Mouse (Mus musculus) brain, embryonic 18.5 days (tissue): Measurements from ENCODE around the gene Lzts2.

Source experiments
- DNase-seq: peaks from one replicate; pipeline ENCODE4 v3.0.0-alpha.2; 2012; ENCODE audit warnings: low read depth, low spot score

Gene Lzts2

DNA sequence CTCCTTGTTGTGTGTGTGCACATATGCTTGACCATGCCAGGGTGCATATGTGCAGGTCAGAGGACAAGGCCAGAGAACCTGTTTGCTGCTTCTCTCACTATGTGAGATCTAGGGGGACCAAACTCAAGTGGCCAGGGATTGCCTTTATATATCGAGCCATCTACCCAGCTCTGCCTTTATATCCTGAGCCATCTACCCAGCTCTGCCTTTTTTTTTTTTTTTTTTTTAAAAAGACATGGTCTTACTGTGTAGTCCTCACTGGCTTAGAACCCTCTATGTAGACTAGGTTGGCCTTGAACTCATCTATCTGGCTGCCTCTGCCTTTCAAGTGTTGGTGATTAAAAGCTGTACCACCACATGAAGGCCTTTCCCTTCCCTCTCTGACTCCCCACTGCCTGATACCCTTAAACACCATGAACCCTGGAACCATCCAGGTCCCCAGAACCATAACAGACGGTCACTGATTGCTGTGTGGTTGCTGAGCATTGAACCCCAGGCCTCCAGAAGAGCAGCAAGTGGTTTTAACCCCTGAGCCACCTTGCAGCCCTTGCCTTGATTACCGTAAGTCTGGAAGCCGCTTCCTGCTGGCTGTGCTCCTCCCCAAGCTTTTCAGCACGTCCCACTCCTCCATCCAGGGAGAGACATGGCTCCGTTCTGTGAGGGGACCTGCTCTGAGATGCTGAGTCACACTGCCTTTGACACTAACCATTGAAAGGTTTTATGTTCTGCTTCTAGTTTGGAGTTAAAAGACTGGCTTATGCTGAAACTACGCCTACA, 10.3 kb upstream of the Lzts2 start:
- DNase-seq, result no peak

DNA sequence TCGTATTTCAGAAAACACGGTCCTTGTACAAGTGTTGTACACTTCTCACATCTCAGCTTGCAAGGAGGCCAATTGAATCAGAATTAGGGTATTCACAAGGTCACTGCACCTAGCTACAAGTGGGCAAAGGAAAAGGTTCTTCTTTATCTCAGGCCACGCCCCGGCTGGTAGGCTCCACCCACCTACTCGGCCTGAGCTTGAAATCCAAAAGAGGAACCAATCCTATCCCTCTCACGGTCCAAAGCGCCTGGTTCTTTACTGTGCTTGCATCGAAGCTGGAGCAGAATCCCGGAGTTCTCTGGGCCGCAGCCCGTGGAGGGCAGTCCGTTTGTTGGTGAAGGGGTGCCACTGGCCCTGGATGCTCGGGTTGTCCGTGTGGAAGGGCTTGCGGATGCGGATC, 8.8 kb upstream of the Lzts2 start, which contains the start of gene Twnk:
Gene Twnk (plus strand): TSS at position 220 of the 400 bp plus-strand sequence.
- DNase-seq, result no peak

- peak; percentile 77 for DNase-seq
Observed at GRCm38 (mm10) chr19:45005957-45006712, 8.1 kb upstream of the Lzts2 start, which contains the start of gene Mrpl43. Mrpl43 (minus strand) TSS chr19:45006442.

DNA sequence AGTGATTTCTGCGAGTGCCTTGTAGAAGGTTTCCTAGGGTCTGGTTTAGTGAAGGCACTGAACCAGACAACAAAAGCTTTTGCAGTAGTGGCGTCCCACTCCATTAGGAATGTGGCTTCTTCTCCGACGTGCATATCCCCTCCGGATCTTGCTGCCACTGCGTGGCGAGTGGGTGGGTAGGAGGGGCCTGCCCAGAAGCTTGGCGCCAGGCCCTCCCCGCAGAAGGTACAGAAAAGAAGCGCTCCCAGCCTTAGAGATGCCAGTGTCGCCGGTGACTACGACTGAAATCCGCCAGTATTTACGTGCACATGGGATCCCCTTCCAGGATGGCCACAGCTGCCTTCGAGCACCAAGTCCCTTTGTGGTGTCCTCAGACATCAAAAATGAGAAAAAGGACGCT, 7.2 kb upstream of the Lzts2 start:
- no peak for DNase-seq

- DNase-seq, result no peak
Observed at GRCm38 (mm10) chr19:45007425-45008191, 6.6 kb upstream of the Lzts2 start.

- DNase-seq, result no peak
Observed at GRCm38 (mm10) chr19:45010646-45011045, 3.6 kb upstream of the Lzts2 start.

DNA sequence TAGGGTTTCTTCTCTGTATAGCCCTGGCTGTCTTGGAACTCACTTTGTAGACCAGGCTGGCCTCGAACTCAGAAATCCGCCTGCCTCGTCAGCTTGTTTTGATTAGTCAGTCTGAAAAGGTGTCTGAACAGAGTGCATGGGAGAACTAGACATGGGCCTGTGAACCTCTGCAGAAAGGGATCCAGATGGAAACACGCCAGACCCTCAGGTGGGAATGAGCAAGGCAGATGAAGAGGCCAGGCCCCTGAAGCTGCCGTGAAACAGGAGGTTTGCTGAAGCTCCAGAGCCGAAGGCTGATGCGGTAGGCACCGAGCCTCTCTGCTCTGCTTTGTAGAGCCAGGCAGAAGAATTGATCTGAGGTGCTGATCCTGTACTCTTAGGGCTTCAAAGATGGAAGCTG, 2.0 kb upstream of the Lzts2 start:
- no peak for DNase-seq

- DNase-seq, result no peak
Observed at GRCm38 (mm10) chr19:45012636-45013035, 1.6 kb upstream of the Lzts2 start.

DNA sequence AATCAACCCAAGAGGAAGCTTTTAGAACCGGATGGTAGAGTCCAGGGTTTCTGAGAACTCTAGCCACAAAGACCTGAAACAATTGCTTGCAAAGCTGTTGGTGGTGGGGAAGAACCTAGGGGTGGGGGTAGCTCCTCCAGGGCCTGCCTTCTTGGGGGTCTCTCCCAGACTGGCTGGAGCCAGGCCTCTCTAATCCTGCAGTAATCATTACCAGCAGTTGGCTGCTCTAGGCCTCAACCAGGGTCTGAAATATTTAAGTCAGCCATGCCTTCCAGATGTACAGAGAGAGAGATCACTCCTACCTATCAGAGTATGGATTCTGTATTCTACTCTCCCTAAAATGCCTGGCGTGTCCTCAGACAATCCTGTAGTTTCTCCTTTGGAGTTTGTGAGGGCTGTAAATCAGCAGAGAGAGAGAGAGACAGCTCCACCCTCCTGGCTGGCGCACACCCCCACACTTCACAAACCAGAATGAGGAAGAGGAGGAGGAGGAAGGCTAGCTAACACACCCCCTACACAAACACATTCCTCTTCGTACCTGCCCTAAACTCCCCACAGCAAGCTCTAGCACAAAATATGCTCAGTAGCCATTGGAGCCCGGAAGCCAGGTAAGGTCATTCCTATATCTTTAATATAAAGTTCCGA, 511 bp upstream of the Lzts2 start:
- DNase-seq, result no peak

DNA sequence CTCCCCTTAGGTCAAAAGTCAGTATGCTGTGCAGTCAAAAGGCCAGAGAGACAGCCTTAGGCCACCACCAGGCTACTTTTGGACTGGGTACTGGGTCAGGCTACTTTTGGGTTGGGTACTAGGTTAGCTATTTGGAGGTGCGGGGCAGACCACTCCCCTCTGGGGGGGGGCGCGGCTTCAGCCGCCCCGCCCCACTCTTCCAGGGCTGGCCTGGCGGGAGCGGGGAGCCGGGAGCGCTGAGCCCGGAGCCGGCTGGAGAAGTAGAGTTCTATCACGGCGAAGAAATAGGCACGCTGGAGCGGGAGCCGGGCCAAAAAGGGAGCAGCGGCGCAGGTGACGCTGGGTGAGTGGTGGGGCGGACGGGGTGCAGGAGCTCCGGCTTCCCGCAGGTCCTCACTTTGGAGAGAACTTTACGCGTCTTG, 778 bp downstream of the Lzts2 start:
- no peak for DNase-seq

GRCm38 (mm10) chr19:45015518-45016281, 1.5 kb downstream of the Lzts2 start:
- no peak for DNase-seq

DNA sequence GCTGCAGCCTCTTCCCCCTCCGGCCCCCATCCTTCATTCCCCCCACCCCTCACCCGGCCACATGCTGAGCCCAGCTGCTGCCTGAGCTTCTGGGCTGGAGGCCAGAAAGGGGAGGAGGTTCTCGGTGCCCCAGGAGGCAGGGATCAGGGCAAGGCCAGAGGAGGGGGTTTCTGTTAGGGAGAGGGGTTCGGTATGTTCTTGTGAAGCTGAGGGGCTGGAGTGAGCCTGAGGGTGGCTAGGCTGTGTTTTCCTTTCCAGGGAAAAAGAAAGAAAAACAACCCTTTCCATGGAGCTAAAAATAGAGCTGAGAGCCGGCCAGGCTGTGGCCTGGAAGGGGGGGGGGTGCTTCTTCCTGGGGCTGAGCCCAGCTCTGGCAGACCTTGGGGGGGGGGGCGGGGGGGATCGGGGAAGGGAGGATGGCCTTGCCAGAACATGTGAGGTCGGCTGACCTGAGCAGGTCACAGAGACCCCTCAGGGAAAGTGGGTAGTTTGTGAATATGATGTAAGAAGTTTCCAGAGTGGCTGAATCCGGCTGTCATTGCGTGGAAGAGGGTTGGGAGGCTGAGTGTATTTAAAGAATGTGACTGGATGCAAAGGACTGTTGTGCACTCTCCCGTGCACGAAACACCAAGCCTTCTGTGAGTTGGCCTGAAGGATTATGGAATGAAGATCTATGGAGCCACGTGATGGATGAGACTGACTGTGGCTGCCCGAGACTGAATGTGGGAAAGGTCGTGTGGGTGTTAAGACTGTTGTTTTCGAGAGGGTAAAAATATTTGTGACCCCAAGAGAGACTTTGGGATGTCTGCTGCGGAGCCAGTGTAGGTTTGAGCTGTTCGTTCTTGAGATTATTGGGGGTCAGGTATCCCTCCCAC, 2.4 kb downstream of the Lzts2 start:
- DNase-seq, result no peak

DNA sequence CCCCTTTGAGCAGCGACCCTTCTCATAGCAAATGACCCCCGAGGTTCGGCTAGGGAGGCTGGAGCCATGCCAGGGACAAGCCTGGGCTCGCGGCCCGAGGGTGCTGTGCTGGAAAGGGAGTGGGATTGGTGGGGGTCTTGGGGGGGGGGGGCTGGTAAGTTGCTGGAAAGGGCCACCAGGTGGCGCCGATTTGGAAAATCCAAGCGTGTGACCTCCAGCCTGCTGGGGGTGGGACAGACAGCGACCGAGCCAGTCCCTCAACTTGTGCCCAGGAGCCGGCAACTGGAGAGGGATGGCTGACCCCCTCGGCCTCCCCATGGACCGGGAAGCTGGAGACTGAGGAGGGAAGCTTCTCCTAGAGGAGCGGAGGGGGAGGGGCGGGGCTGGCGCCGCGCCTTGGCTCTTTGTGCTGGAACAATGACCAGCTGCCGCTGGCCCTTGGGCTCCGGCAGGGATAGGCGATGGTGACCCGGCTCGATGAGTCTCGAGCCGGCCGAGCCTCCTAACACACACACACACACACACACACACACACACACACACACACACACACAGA, 3.1 kb downstream of the Lzts2 start:
- no peak for DNase-seq

DNA sequence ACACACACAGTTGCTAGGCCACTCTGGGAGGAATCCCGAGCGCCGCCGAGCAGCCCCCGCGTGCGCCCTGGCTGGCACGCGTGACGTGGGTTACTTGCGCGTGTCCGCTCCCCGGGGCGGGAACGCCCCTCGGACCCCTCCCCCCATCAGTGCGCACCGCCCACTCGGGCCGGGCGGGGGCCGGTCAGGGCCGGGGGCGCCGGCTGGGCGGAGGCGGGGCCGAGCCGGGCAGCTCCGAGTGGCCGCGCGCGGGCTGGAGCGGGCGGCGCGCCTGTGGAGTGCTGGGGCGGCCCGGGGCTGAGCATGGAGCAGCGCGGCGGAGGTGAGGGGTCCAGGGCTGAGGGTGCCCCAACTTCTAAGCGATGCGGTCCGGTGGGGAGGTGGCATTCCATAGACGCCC, 3.7 kb downstream of the Lzts2 start:
- DNase-seq, result no peak

- no peak for DNase-seq
Observed at GRCm38 (mm10) chr19:45018351-45018831, 4.2 kb downstream of the Lzts2 start.

DNA sequence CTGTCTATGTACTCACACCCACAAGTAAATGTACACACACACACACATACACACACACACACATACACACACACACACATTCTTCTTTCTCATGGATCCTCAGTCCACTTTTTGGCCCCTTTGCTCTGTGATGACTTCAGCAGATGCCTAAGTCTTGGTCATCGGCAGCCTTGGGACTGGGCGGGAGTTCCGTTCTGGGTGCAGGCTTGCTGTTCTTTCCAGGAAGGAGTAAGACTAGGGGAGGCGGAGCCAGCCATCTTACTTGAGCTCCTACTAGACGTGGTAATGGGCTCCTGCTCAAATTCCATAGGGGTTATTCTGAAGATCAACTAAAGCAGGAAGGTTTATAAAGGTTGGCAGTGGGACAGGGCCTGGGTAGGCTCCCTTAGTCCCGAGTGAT, 6.1 kb downstream of the Lzts2 start:
- no peak for DNase-seq

DNA sequence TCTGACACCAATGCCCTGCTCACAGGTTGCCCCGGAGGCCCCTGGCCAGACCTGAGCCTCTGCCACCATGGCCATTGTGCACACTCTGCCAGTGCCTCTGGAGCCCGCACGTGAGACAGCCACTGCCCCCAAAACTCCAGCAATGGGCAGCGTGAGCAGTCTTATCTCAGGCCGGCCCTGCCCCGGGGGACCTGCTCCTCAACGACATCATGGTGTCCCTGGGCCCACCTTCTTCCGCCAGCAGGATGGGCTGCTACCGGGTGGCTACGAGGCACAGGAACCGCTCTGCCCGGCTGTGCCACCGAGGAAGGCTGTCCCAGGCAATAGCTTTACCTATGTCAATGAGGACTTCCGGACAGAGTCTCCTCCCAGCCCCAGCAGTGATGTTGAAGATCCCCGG, 7.1 kb downstream of the Lzts2 start:
- no peak for DNase-seq

GRCm38 (mm10) chr19:45023993-45024392, 9.8 kb downstream of the Lzts2 start:
- DNase-seq, result no peak

DNA sequence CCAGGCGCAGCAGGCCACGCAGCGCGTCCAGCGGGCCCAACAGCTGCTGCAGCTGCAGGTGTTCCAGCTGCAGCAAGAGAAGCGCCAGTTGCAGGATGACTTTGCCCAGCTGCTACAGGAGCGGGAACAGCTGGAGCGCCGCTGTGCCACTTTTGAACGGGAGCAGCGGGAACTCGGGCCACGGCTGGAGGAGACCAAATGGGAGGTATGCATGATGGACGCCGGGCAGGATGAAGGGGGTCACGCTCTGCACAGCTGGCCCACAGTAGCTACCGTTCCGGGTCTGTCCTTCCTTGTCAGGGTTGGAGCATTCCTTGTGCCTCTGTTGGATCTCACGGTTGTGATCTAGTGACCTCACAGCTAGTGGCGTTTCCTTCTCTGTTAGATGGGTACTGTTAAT, 10.6 kb downstream of the Lzts2 start:
- DNase-seq, result no peak
